Mouse (Mus musculus): ENCODE measurements around the gene Ccnt1.

DNA sequence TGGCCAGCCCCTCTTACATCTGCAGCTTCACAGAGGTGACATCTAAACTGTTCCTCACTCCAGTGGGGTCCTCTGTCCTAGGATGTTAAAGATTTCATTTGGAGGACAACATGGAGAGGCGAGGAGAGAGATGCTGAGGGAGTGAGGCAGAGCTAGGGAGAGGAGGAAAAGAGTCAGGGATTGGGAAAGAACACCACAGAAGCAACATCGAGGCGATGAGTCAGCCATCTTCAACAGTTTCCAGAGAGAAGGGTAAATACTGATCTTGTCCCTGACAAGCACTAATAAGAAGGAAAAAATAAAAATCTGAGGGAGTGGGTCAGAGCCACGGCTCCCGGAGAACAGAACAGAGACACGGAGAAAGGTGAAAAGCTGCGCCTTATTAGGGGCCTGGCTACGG is 12.3 kb upstream of the Ccnt1 start:
- TF ChIP-seq CTCF (conservative IDR thresholded peaks at IDR 0.05; ENCODE audit: low read length) (no peak), POU5F1 (IDR thresholded peaks at IDR 0.05; ENCODE audit: borderline replicate concordance, low read length) (no peak)
